Mouse (Mus musculus): ENCODE results near the gene Slc25a43. TPM values are rescaled to one million over a fixed set of nuclear protein-coding genes. Genes with fewer than 3 reads are reported as not detected.

Gene Slc25a43
- 2.7 TPM in 1 of 2 replicates, not detected in the other for total RNA-seq (2014; rRNA removed; ENCODE audit: low replicate concordance)
- polyA plus RNA-seq (2015; fragmentation: Nextera tagmentation; extraction: Ambion mirVana), result 2.0 and 2.2 TPM in 2 replicates

DNA sequence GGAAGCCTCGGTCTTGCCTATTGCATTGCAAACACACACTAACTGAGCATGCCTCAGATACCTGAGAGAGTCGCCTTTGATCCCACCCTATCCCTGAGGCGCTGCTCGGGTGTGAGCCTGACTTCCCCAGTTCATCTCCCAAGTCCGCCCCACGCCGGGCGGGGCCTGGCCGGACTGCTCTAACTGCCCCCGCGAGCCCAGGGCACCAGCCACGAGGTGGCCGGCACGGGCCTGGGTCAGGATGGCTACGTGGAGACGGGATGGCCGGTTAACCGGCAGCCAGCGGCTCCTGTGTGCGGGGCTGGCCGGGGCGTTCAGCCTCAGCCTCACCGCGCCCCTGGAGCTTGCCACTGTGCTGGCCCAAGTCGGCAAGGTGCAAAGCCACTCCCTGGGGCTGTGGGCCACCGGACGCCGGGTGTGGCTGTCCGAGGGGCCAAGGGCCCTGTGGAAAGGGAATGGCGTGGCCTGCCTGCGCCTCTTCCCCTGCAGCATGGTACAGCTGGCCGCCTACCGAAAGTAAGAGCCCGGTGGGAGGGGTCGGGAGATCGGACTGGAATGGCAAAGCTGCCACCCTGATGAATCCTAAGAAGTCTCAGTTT, at the start of gene Slc25a43:
TSS of gene Slc25a43 (plus strand) at position 157 of the 599 bp plus-strand sequence.
- DNase-seq (ENCODE audit: low spot score) (no peak), ATAC-seq (ENCODE audit: insufficient read depth, low read depth) (peak; percentile 47)
- Histone ChIP-seq H3K4me3 (ENCODE audit: low read depth, low read length) (peak within 1 kb of the TSS; percentile 49), H3K9me3 (replicated peaks; ENCODE audit: control insufficient read depth, low read length) (no peaks in the 10 kb centered on the region), H3K27me3 (ENCODE audit: control insufficient read depth, insufficient read depth, low read length) (no peaks in the 10 kb centered on the region), H3K9ac (replicated peaks; ENCODE audit: low read depth, low read length) (peak within 1 kb of the TSS; percentile 64), H3K4me1 (ENCODE audit: control insufficient read depth, insufficient read depth) (no peaks in the 10 kb centered on the region), H3K36me3 (replicated peaks; ENCODE audit: control insufficient read depth, insufficient read depth, low read length) (no peaks in the 10 kb centered on the region), H3K27ac (ENCODE audit: low read depth) (peak within 1 kb of the TSS; percentile 66), H3K4me2 (ENCODE audit: low read depth, low read length) (peak within 1 kb of the TSS; percentile 72)
- TF ChIP-seq EP300 (IDR thresholded peaks at IDR 0.05; ENCODE audit: low read depth), result no peak
- TF ChIP-seq CTCF (IDR thresholded peaks at IDR 0.05; ENCODE audit: low read depth), result no peak
- WGBS, result 18% methylated on average over 36 of the region's 36 CpGs

GRCm38 (mm10) chrX:36740124-36740951, 3.1 kb upstream of the Slc25a43 start:
- no peak overlapping the region for H3K4me2 ChIP-seq (ENCODE audit: low read depth, low read length)

GRCm38 (mm10) chrX:36741278-36741677, 2.2 kb upstream of the Slc25a43 start:
- Histone ChIP-seq H3K4me1 (ENCODE audit: control insufficient read depth, insufficient read depth) (no peaks in the 10 kb centered on the region), H3K4me2 (ENCODE audit: low read depth, low read length) (no peak overlapping the region), H3K27me3 (ENCODE audit: control insufficient read depth, insufficient read depth, low read length) (no peaks in the 10 kb centered on the region), H3K36me3 (replicated peaks; ENCODE audit: control insufficient read depth, insufficient read depth, low read length) (no peaks in the 10 kb centered on the region), H3K9me3 (replicated peaks; ENCODE audit: control insufficient read depth, low read length) (no peaks in the 10 kb centered on the region), H3K27ac (ENCODE audit: low read depth) (no peak overlapping the region), H3K4me3 (ENCODE audit: low read depth, low read length) (no peak overlapping the region), H3K9ac (replicated peaks; ENCODE audit: low read depth, low read length) (no peak overlapping the region)
- WGBS, result 37% methylated on average over 6 of the region's 6 CpGs
- ATAC-seq (ENCODE audit: insufficient read depth, low read depth), result no peak
- TF ChIP-seq EP300 (IDR thresholded peaks at IDR 0.05; ENCODE audit: low read depth), result no peak
- no peak for TF ChIP-seq CTCF (IDR thresholded peaks at IDR 0.05; ENCODE audit: low read depth)
- no peak for DNase-seq (ENCODE audit: low spot score)

More at GRCm38 (mm10) chrX:36740124-36740951, 3.1 kb upstream of the Slc25a43 start:
- H3K27ac ChIP-seq (ENCODE audit: low read depth), result no peak overlapping the region
- no peak overlapping the region for H3K4me3 ChIP-seq (ENCODE audit: low read depth, low read length)
- H3K36me3 ChIP-seq (replicated peaks; ENCODE audit: control insufficient read depth, insufficient read depth, low read length), result no peaks in the 10 kb centered on the region
- no peaks in the 10 kb centered on the region for H3K4me1 ChIP-seq (ENCODE audit: control insufficient read depth, insufficient read depth)
- no peak for TF ChIP-seq CTCF (IDR thresholded peaks at IDR 0.05; ENCODE audit: low read depth)
- no peak overlapping the region for H3K9ac ChIP-seq (replicated peaks; ENCODE audit: low read depth, low read length)
- no peaks in the 10 kb centered on the region for H3K9me3 ChIP-seq (replicated peaks; ENCODE audit: control insufficient read depth, low read length)
- no peaks in the 10 kb centered on the region for H3K27me3 ChIP-seq (ENCODE audit: control insufficient read depth, insufficient read depth, low read length)
- ATAC-seq (ENCODE audit: insufficient read depth, low read depth), result no peak
- no peak for DNase-seq (ENCODE audit: low spot score)
- WGBS, result 71% methylated on average over 13 of the region's 13 CpGs

DNA sequence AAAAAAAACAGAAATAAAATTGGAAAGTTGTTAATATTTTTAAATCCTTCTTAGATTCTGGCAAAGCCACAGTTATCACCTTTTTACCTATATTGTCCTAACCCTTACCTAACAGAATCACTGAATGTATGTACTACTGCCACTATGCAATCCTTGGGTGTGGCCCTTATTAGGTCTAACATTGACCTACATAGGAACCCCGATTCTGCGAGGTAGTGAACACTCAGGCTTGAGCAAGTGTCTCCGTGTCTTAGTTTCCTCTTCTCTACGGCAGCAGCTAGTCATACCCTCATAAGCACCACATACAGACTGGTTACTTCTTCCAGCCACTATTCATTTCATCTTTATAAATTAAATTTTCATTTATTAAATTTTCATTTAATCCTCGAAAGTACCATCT, 715 bp upstream of the Slc25a43 start:
- no peak for ATAC-seq (ENCODE audit: insufficient read depth, low read depth)
- Histone ChIP-seq H3K27me3 (ENCODE audit: control insufficient read depth, insufficient read depth, low read length) (no peaks in the 10 kb centered on the region), H3K9me3 (replicated peaks; ENCODE audit: control insufficient read depth, low read length) (no peaks in the 10 kb centered on the region), H3K4me3 (ENCODE audit: low read depth, low read length) (no peak overlapping the region), H3K27ac (ENCODE audit: low read depth) (no peak overlapping the region), H3K4me2 (ENCODE audit: low read depth, low read length) (no peak overlapping the region), H3K9ac (replicated peaks; ENCODE audit: low read depth, low read length) (no peak overlapping the region), H3K4me1 (ENCODE audit: control insufficient read depth, insufficient read depth) (no peaks in the 10 kb centered on the region), H3K36me3 (replicated peaks; ENCODE audit: control insufficient read depth, insufficient read depth, low read length) (no peaks in the 10 kb centered on the region)
- TF ChIP-seq CTCF (IDR thresholded peaks at IDR 0.05; ENCODE audit: low read depth) (no peak), EP300 (IDR thresholded peaks at IDR 0.05; ENCODE audit: low read depth) (no peak)
- DNase-seq (ENCODE audit: low spot score), result no peak
- 90% methylated on average over 5 of the region's 5 CpGs for WGBS

- no peak overlapping the region for H3K4me3 ChIP-seq (ENCODE audit: low read depth, low read length)
- H3K9me3 ChIP-seq (replicated peaks; ENCODE audit: control insufficient read depth, low read length), result no peaks in the 10 kb centered on the region
- DNase-seq (ENCODE audit: low spot score) (peak; percentile 62), ATAC-seq (ENCODE audit: insufficient read depth, low read depth) (peak; percentile 86)
- peak overlapping the region; percentile 36; the same call in 1 of the 2 replicates for H3K4me2 ChIP-seq (ENCODE audit: low read depth, low read length)
- 41% methylated on average over 7 of the region's 7 CpGs for WGBS
- H3K9ac ChIP-seq (replicated peaks; ENCODE audit: low read depth, low read length), result no peak overlapping the region
- no peaks in the 10 kb centered on the region for H3K4me1 ChIP-seq (ENCODE audit: control insufficient read depth, insufficient read depth)
- no peaks in the 10 kb centered on the region for H3K27me3 ChIP-seq (ENCODE audit: control insufficient read depth, insufficient read depth, low read length)
- H3K27ac ChIP-seq (ENCODE audit: low read depth), result peak overlapping the region; percentile 66
- TF ChIP-seq CTCF (IDR thresholded peaks at IDR 0.05; ENCODE audit: low read depth), result no peak
- no peak for TF ChIP-seq EP300 (IDR thresholded peaks at IDR 0.05; ENCODE audit: low read depth)
- H3K36me3 ChIP-seq (replicated peaks; ENCODE audit: control insufficient read depth, insufficient read depth, low read length), result no peaks in the 10 kb centered on the region
Observed at GRCm38 (mm10) chrX:36744735-36745134, 1.3 kb downstream of the Slc25a43 start.
